Mouse (Mus musculus): ENCODE data around the gene Pla2r1.

Pla2r1 gene

DNA sequence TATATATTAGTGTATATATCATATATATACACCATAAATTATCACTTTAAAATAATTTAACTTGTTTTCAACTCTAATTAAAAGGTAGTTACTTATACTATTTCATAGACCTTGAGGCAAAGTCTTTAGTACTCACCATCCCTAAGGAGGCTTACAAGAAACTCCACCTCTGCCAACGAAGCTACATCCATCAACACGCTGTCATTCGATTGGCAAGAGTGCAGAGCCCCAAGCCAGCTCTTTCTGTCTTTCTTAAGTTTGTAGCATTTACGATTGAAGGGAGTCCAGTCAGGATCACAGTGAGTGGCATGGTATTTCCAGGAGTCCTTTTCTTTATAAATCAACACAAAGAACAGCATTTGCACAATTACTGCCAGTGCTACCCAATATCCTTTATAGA, 49.1 kb downstream of the Pla2r1 start:
- no peak for DNase-seq (ENCODE audit: low spot score in 2 of 2)

DNA sequence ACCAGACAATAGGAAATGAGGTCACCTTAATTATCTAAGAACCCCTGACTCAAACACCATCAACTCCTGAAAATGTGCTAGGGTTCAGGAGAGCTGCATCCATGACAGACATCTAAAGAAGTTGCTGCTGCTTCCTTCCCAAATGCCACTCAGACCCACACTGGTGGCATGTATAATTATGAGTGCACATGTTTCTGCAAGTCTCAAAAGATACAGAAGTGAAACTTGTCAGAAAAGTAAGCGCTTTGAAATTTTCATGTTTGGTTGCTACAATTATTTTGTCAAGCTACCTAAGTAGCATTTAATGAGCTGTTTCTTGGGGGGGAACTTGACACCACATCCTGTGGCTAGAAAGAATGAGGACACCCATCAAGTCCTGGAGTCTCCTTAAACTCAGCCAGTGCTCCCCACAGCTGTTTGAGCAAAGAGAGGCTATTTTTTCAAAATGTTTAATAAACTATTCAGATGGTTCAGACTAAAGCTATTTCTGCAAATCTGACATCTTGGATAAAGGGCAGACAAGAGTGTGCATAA, 52.5 kb downstream of the Pla2r1 start:
- no peak for DNase-seq (ENCODE audit: low spot score in 2 of 2)

DNA sequence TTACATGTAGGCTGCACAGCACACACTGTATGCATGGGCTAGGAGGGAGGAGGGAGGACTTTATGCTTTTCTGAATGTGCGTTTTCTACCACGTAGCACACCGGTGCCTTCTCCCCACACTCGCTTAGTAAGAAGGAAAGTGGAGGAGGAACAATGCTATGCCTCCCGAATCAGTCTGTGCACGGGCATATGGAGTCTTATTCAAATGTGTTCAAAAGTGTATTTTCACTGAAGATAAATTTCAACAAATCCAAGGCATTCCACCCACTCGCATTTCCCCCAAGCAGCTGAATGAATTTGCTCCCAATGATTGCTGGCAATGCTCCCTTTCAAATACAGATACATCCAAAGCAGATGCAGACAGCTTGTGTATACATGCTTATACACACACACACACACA, 73.2 kb downstream of the Pla2r1 start:
- peak; percentile 6 for DNase-seq (ENCODE audit: low spot score in 2 of 2)

DNA sequence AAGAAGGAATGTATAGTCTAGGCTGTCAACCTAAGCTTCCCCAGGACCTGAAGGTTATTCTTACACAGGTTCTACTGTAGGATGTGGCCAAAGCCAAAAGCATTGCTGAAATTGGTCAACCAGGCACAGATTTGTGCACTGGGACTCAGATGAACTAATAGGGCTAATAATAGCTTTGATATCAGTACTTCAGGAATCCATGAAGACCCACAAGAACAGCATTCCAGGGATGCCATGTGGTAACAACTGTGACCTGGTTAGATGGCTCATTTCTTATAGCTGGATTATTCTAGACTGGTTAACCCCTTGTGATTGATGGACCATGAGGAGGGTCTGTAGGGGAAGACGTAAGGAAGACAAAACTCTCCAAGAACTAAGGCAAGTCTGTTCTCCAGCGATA, 74.3 kb downstream of the Pla2r1 start:
- DNase-seq (ENCODE audit: low spot score in 2 of 2): no peak

DNA sequence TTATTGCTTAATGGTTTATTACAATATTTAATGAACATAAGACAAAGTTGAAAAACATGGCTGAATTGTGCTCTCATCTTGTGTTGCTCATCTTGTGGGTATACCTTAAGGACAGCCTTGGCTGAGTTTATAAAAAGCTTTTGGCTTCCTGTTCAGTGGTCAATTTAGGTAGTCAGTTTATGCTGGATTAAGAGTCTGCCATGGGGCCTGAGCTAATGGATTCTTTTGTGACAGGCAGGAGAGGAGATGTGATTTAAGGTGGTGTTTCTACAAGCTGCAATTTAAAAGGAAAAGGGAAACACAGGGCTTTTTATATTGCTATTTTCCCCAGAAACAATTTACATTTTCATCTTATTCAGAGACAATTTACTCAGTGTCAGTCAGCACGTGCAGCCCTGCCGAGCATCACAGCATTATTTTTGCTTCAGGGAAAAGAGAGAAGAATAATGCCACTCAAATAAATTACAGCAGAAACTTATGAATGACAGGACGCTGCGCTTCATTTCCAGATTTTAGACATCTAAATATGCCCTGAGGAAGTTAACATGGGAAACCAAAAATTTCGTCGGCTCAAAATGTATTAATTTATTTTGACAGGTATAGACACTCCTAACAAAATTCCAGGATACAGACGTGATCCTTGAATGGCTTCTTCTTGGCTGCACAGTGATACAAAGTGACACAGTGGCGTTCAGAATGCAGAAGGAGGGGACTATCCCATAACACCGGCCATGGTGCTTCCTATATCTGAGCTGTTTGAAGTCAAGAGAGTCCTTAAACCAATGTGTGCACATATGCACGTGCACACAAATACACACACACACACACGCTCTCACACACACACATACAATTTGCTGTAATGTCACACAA, 84.0 kb downstream of the Pla2r1 start:
- no peak for DNase-seq (ENCODE audit: low spot score in 2 of 2)

DNA sequence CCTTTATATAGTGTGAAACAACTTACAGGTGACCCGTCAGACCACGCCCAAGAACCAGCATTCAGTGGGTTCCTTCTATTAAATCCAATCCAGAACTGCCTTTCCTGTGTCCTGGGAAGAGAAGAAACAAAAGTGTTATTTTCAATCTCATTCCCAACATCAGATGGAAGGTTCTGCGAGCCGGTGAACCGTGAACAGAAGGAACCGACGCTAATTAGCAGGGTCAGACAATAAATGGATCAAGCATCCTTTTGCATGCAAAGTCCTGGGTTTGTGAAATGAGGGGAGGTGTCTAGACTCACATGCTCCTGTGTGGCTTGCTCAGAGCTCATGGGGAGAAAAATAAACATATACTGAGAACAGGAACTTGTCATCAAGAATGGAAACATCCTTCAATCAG, 100.7 kb downstream of the Pla2r1 start:
- no peak for DNase-seq (ENCODE audit: low spot score in 2 of 2)

GRCm38 (mm10) chr2:60451119-60451773, 101.9 kb downstream of the Pla2r1 start:
- DNase-seq (ENCODE audit: low spot score in 2 of 2): no peak

GRCm38 (mm10) chr2:60449732-60450131, 103.4 kb downstream of the Pla2r1 start:
- no peak for DNase-seq (ENCODE audit: low spot score in 2 of 2)

DNA sequence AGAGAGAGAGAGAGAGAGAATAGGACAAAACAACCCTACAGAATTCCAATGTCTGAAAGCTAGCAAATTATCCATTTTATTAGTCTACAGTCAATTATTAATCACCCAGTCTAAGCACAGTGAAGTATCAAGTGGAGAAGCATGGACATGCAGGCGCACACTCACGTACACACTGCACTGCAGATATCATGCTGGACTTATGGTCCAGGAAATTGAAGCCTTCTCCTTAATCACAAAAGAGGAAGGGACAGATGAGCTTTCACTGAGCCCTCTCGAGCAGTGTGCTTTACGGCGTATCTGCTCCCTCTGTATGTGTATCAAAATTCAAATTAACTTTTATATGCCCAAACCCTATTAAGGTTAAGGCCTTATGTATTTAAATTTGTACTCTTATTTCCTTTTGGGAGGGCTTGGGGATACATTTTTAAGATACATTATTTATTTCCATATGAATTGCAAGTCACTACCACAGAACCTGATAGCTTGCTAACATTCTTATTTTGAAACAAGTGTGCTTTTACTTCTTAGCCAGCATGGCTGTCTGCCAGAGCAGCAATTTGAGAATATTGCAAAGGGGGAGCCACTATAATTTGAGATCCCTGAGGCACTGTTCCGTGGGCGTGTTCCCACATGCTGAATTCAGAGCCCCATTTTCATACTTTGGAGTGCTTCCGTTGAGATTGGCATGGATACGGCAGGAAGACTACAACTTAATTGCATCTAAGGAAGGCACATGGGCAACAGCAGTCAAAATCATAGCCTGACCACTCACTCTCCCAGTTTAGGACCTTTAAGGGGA, 108.2 kb downstream of the Pla2r1 start:
- DNase-seq (ENCODE audit: low spot score in 2 of 2): peak; percentile 28 to 50

DNA sequence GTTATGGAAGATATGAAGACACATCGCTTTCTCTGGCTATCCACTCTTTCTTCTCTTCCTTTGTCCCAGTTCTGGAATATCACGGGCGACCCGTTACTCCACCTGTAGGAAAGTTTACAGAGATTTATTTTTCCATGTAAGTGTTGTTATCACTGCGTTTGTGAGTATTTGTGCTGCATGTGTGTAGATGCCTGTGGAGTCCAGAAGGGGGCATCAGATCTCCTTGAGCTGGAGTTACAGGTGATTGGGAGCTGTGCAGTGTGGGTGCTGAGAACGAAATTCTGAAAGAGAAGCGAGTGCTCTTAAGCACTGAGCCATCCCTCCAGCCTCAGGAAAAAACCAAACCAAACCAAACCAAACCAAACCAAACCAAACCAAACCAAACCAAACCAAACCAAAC, 109.8 kb downstream of the Pla2r1 start:
- DNase-seq (ENCODE audit: low spot score in 2 of 2): no peak

DNA sequence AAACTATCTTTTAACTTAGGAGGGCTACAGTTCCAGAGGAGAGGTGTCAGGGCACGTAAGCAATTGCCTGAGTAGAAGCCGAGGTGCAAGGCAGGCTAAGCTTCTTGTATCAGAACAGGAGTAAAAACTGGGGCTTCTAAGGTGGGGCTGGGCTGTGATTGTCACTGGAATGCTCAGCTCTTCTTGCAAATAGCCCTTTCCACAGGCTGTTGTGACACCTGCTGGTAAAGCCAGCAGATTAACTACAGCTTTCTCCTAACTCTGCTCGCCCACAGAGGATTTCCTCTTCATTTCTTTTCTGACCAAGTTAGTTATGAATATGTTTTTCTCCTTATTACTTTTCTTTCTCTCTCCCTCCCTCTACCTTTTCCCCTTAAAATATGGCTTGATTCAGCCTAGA, 111.2 kb downstream of the Pla2r1 start:
- DNase-seq (ENCODE audit: low spot score in 2 of 2): peak in 1 of 2 experiments; percentile 5

DNA sequence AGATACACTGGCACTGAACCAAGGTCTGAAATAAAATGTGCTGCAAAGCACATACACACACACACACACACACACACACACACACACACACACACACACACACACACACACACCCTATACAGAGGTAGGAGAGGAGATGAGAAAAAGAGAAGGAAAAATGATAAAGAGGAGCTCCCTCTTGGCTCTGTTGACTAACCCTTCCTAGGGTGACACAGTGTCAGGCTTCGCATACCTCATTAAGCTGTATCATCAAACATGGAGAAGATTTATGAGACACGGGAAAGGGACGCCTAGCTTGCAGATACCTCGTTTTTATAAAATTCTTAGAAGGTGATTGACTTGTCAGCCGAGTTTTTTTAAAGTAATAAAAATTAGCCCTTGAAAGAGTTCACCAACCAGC, 116.3 kb downstream of the Pla2r1 start:
- no peak for DNase-seq (ENCODE audit: low spot score in 2 of 2)

DNA sequence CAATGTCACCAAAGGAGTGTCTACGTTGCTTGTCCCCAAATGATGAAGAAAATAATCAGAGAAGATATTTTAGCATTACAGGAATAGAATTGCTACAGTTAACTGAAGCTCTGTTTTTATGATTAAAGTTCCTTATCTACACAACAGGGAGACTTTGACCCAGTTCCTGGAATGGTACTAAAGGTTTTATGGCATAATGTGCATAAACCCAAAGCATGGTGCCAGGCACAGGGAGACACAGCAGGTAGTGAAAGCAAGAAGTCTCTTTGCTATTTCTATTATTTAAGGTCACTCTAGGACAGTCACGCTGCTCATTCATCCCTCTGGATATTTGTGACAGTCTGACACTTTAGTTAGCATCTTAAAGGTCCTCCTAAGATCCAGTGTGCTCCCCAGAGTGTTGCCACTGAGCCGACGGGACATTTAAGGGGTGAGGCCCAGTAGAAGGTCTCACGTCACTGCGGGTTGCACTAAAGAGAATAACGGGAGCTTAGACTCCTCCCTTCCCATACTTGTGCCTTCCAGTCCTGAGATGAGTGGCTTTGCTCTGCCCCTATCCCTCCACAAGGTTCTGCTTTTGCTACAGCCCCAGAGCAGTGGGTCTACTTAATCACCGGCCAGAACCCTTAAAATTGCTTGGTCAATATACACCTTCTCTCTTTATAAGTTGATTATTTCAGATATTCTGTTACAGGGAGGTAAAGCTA, 122.6 kb downstream of the Pla2r1 start:
- no peak for DNase-seq (ENCODE audit: low spot score in 2 of 2)

DNA sequence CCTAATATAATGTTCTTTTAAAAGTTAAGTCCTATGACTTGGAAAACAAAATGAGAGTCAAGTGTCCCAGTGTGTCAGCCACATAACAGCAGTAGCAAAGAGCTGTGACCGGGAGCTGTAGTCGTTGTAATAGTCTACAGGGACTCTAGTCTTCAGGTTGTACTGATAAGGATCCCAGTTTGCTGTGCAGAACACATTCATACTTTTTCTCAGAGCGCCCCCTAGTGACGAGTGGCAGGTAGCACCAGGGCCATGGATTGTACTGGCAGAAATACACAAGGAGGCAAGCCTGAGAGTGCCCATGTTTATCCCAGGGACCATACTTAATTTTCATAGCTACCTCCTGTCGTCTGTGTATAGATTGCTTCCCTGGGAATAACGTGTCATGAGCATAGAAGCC, 135.0 kb downstream of the Pla2r1 start:
- DNase-seq (ENCODE audit: low spot score in 2 of 2): peak; percentile 29 to 77

GRCm38 (mm10) chr2:60414334-60414733, 138.8 kb downstream of the Pla2r1 start:
- DNase-seq (ENCODE audit: low spot score in 2 of 2): no peak

DNA sequence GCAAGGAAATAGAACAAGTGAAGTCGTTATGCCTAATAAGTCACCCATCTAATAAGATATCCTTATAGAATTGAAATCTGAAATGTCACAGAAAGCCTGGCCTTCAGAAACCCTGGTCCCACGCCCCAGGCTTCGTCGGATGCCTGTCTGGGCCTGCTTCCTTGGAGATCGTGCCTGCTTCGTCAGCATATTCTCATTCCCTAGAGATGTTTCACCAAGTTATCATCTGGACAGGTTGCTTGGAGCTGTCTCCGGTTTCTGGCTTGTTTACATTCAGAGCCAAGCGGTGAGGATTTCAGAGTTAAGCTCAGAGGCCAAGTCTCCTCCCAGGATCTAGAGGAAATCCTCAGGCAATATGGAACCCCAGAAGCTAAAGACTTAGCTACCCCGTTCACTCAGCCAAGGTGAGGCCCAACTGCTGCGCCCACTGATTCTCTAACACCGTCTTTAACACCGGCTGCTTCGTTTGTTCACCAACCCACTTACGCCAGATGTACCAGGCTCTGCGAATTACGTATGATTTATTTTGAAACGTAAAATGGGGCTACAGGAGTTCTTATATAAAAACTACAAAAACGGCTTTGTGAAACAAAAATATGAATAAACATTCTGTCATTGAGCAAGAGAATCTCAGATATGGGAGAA, 140.0 kb downstream of the Pla2r1 start:
- no peak for DNase-seq (ENCODE audit: low spot score in 2 of 2)

GRCm38 (mm10) chr2:60411181-60411580, 141.9 kb downstream of the Pla2r1 start:
- no peak for DNase-seq (ENCODE audit: low spot score in 2 of 2)

GRCm38 (mm10) chr2:60409989-60410763, 142.9 kb downstream of the Pla2r1 start:
- DNase-seq (ENCODE audit: low spot score in 2 of 2): no peak

DNA sequence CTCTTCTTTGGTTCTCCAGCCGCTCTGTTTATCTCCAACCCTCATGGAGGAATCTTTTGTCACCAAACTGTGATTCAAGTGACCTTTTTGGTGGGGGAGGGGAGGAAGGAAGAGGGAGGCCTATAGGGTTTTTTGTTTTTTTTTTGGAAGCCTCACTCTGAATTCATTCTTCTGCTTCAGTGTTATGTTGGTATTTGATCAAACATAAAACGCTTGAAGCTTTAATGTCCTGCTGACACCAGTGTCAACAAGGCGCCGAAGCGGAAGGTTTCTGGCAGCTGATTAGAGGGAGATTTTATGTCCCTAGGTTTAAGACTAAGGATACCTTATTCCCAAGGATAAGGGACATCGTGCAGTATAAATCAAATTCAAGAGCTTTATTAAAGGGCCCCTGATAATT, 143.9 kb downstream of the Pla2r1 start:
- no peak for DNase-seq (ENCODE audit: low spot score in 2 of 2)

DNA sequence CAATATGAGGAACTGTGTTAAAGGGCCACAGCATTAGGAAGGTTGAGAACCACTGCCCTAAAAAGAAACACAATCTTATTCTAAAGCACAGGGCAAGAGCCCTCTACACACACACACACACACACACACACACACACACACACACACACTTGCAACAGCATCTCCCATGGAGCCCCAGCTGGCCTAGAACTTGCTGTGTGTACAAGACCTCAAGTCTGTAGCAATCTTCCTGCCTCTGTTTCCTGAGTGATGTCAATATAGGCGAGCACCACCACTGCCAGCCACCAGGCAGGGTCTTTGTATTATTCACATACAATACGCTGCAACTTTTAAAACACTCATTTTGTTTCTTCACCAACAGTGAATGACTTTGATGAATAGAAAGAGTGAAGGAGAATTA, 145.7 kb downstream of the Pla2r1 start:
- no peak for DNase-seq (ENCODE audit: low spot score in 2 of 2)
